Comparison of ENCODE assay signal across 8 mouse cellular contexts in the genomic region with DNA sequence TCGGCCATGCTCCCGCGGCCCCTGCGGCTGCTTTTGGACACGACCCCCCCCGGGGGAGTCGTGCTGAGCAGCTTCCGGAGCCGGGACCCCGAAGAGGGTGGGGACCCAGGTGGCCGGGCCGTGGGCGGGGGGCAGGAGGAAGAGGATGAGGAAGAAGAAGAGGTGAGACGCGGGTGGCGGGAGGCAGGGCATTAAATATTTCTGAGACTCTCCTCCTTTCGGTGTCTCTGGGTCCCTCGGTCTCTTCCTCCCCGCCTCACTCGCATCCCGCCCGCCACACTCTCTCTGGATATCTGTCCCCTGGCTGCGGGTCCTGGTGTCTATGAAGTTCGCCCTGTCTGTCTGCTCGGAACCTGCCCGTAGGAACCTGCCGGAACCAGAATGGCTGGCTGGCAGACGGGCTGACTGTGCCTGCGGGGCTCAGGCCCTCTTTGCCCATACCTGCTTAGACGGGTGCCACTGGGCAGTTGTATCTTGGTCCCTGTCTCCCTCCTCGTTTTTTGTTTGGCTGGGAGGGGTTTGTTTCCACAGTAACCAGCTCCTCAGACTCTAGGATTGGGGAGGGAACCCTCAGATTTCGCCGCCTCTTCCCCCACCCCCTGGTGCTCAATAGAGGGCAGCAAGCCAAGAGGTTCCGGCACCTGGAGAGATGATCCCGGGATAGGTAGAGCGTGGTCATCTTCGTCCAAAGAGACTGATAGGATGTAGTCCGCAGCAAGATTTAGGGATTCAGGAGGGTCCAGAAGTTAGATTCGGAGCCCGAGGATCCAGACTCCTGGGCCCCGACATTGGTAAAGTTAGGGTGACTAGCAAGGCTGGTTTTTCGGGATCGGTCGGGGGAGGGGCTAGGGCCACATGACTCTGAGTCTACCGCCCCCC. TPM values are rescaled to one million over a fixed set of nuclear protein-coding genes. Genes with fewer than 3 reads are reported as not detected.
DNase-seq lines count a peak whose midpoint lies in the region; ATAC-seq lines count a peak whose summit lies in the region.

No protein-coding gene starts in this region.

- under 1% methylated on average over 45 of the region's 45 CpGs for WGBS in limb, embryonic 12.5 days
- WGBS in midbrain, embryonic 12.5 days: under 1% methylated on average over 45 of the region's 45 CpGs
- under 1% methylated on average over 42 of the region's 45 CpGs for WGBS in stomach, embryonic 16.5 days

- peak; percentile 76 for DNase-seq in layer of hippocampus, adult 11-12 months (ENCODE audit: low spot score)
- DNase-seq in layer of hippocampus, adult 9-10 months (ENCODE audit: low spot score): no peak
- peak; percentile 65 for DNase-seq in cerebellum, adult 11 months

- H3K4me3 ChIP-seq in limb, embryonic 12.5 days (replicated peaks): peak overlapping the region; percentile 73
- H3K4me3 ChIP-seq in midbrain, embryonic 12.5 days: peak overlapping the region; percentile 81
- peak overlapping the region; percentile 63 for H3K4me3 ChIP-seq in stomach, embryonic 16.5 days (replicated peaks; ENCODE audit: low read length)

- peaks cover 59% of the 10 kb centered on the region for H3K36me3 ChIP-seq in limb, embryonic 12.5 days
- peaks cover 40% of the 10 kb centered on the region for H3K36me3 ChIP-seq in midbrain, embryonic 12.5 days
- 0 out of 2 replicates have a peak, but pooled peaks cover 3% of the 10 kb centered on the region for H3K36me3 ChIP-seq in stomach, embryonic 16.5 days (ENCODE audit: control insufficient read depth, insufficient read depth, low read length)

- ATAC-seq in frontal cortex, adult (ENCODE audit: low TSS enrichment): peak; percentile 51
- ATAC-seq in inflammation-experienced regulatory T-cells, adult 6 months: peak; percentile 30
- ATAC-seq in limb, embryonic 12.5 days (ENCODE audit: insufficient number of reproducible peaks, insufficient read depth, low FRiP score, low TSS enrichment, low read depth): no peak
- ATAC-seq in midbrain, embryonic 12.5 days (ENCODE audit: low FRiP score, low read depth): no peak; the same call in 1 of the 2 replicates
- peak; percentile 19; the same call in 1 of the 2 replicates for ATAC-seq in stomach, embryonic 16.5 days (ENCODE audit: insufficient read depth, low FRiP score)

- peak overlapping the region; percentile 74 for H3K9ac ChIP-seq in limb, embryonic 12.5 days (replicated peaks)
- H3K9ac ChIP-seq in midbrain, embryonic 12.5 days (replicated peaks): peak overlapping the region; percentile 90
- H3K9ac ChIP-seq in stomach, embryonic 16.5 days (ENCODE audit: low read length): peak overlapping the region; percentile 82

- peak overlapping the region; percentile 88 for H3K4me2 ChIP-seq in limb, embryonic 12.5 days
- H3K4me2 ChIP-seq in midbrain, embryonic 12.5 days (replicated peaks): peak overlapping the region; percentile 97
- peak overlapping the region; percentile 68 for H3K4me2 ChIP-seq in stomach, embryonic 16.5 days (ENCODE audit: low read depth, low read length)

- no peaks in the 10 kb centered on the region for H3K9me3 ChIP-seq in limb, embryonic 12.5 days
- H3K9me3 ChIP-seq in midbrain, embryonic 12.5 days: no peaks in the 10 kb centered on the region
- H3K9me3 ChIP-seq in stomach, embryonic 16.5 days (replicated peaks; ENCODE audit: control insufficient read depth, low read length): no peaks in the 10 kb centered on the region

- H3K27ac ChIP-seq in limb, embryonic 12.5 days: peak overlapping the region; percentile 97
- peak overlapping the region; percentile 88 for H3K27ac ChIP-seq in midbrain, embryonic 12.5 days (replicated peaks)
- peak overlapping the region; percentile 99 for H3K27ac ChIP-seq in stomach, embryonic 16.5 days (ENCODE audit: low read length)

- H3K27me3 ChIP-seq in limb, embryonic 12.5 days: no peaks in the 10 kb centered on the region
- no peaks in the 10 kb centered on the region for H3K27me3 ChIP-seq in midbrain, embryonic 12.5 days
- no peaks in the 10 kb centered on the region for H3K27me3 ChIP-seq in stomach, embryonic 16.5 days (ENCODE audit: control insufficient read depth, insufficient read depth, low read length)

- H3K4me1 ChIP-seq in limb, embryonic 12.5 days (replicated peaks): peaks cover 18% of the 10 kb centered on the region
- H3K4me1 ChIP-seq in midbrain, embryonic 12.5 days: peaks cover 23% of the 10 kb centered on the region
- peaks cover 19% of the 10 kb centered on the region for H3K4me1 ChIP-seq in stomach, embryonic 16.5 days (ENCODE audit: control insufficient read depth, insufficient read depth, low read length)

RNA-seq across cellular contexts. Expression of a gene that starts 1.2 kb away (rescaled TPM):
- polyA plus RNA-seq in inflammation-experienced regulatory T-cells, adult 6 months (2017; shearing (Covaris generic)): 10 to 100 TPM; 14.3 to 37.4 (median 31.7) TPM
- 61.3 and 64.2 TPM in 2 replicates for polyA plus RNA-seq in limb, embryonic 12.5 days (2016; fragmentation: Nextera tagmentation; extraction: Ambion mirVana)
- 69.9 and 74.3 TPM in 2 replicates for polyA plus RNA-seq in midbrain, embryonic 12.5 days (2016; fragmentation: Nextera tagmentation; extraction: Ambion mirVana)
- 43.9 and 44.7 TPM in 2 replicates for polyA plus RNA-seq in stomach, embryonic 16.5 days (2015; fragmentation: Nextera tagmentation; extraction: Ambion mirVana)

RNA-seq across cellular contexts. Expression of a gene that starts 9.6 kb away (rescaled TPM):
- polyA plus RNA-seq in inflammation-experienced regulatory T-cells, adult 6 months (2017; shearing (Covaris generic)): 100 to 1,000 TPM; 114 to 135 (median 124) TPM
- polyA plus RNA-seq in limb, embryonic 12.5 days (2016; fragmentation: Nextera tagmentation; extraction: Ambion mirVana): 180 and 186 TPM in 2 replicates
- polyA plus RNA-seq in midbrain, embryonic 12.5 days (2016; fragmentation: Nextera tagmentation; extraction: Ambion mirVana): 188 and 203 TPM in 2 replicates
- 133 and 147 TPM in 2 replicates for polyA plus RNA-seq in stomach, embryonic 16.5 days (2015; fragmentation: Nextera tagmentation; extraction: Ambion mirVana)

RNA-seq across cellular contexts. Expression of a gene that starts 9.9 kb away (rescaled TPM):
- 10 to 100 TPM in 2 of 3 experiments, 1 to 10 TPM in 1; 6.8 to 11.0 (median 10.1) TPM for polyA plus RNA-seq in inflammation-experienced regulatory T-cells, adult 6 months (2017; shearing (Covaris generic))
- polyA plus RNA-seq in limb, embryonic 12.5 days (2016; fragmentation: Nextera tagmentation; extraction: Ambion mirVana): 45.5 and 45.8 TPM in 2 replicates
- 37.5 and 37.7 TPM in 2 replicates for polyA plus RNA-seq in midbrain, embryonic 12.5 days (2016; fragmentation: Nextera tagmentation; extraction: Ambion mirVana)
- 19.0 and 23.1 TPM in 2 replicates for polyA plus RNA-seq in stomach, embryonic 16.5 days (2015; fragmentation: Nextera tagmentation; extraction: Ambion mirVana)

RNA-seq across cellular contexts. Expression of a gene that starts 14.8 kb away (rescaled TPM):
- polyA plus RNA-seq in inflammation-experienced regulatory T-cells, adult 6 months (2017; shearing (Covaris generic)): 1 to 10 TPM; 3.7 to 6.8 (median 4.8) TPM
- polyA plus RNA-seq in limb, embryonic 12.5 days (2016; fragmentation: Nextera tagmentation; extraction: Ambion mirVana): 21.8 and 22.4 TPM in 2 replicates
- polyA plus RNA-seq in midbrain, embryonic 12.5 days (2016; fragmentation: Nextera tagmentation; extraction: Ambion mirVana): 21.8 and 25.3 TPM in 2 replicates
- 11.4 and 12.5 TPM in 2 replicates for polyA plus RNA-seq in stomach, embryonic 16.5 days (2015; fragmentation: Nextera tagmentation; extraction: Ambion mirVana)

RNA-seq across cellular contexts. Expression of a gene that starts 14.8 kb away (rescaled TPM):
- polyA plus RNA-seq in inflammation-experienced regulatory T-cells, adult 6 months (2017; shearing (Covaris generic)): 100 to 1,000 TPM; 367 to 428 (median 385) TPM
- polyA plus RNA-seq in limb, embryonic 12.5 days (2016; fragmentation: Nextera tagmentation; extraction: Ambion mirVana): 21.5 and 23.5 TPM in 2 replicates
- polyA plus RNA-seq in midbrain, embryonic 12.5 days (2016; fragmentation: Nextera tagmentation; extraction: Ambion mirVana): 19.1 and 21.9 TPM in 2 replicates
- polyA plus RNA-seq in stomach, embryonic 16.5 days (2015; fragmentation: Nextera tagmentation; extraction: Ambion mirVana): 58.4 and 68.7 TPM in 2 replicates

Comparison
In these comparisons a context has a peak if more than half of its experiments do, and no peak if none do; other contexts are left out.
1. ATAC-seq: peak in frontal cortex, adult (single experiment), inflammation-experienced regulatory T-cells, adult 6 months (single experiment) and stomach, embryonic 16.5 days (single experiment); none in limb, embryonic 12.5 days (single experiment) and midbrain, embryonic 12.5 days (single experiment).
2. Peak in every context shown above with its lines, with median percentiles within 50 percentile points of each other: H3K27ac ChIP-seq, H3K4me2 ChIP-seq, H3K4me3 ChIP-seq and H3K9ac ChIP-seq.